Comparison of ENCODE assay signal across 8 mouse cellular contexts in genomic region chr8:84203975-84204772, GRCm38 (mm10). TPM values are rescaled to one million over a fixed set of nuclear protein-coding genes. Genes with fewer than 3 reads are reported as not detected.
DNase-seq lines count a peak whose midpoint lies in the region; ATAC-seq and TF ChIP-seq lines count a peak whose summit lies in the region.

No protein-coding gene starts in this region.

- no peaks in the 10 kb centered on the region for H3K27me3 ChIP-seq in heart, embryonic 10.5 days (ENCODE audit: insufficient read depth, poor library complexity, severe bottlenecking)
- H3K27me3 ChIP-seq in lung, postnatal 0 days (replicated peaks; ENCODE audit: insufficient read depth, low read length) = no peaks in the 10 kb centered on the region
- H3K27me3 ChIP-seq in small intestine, adult 2 months (ENCODE audit: control insufficient read depth, insufficient read depth, low read length) = no peaks in the 10 kb centered on the region

- TF ChIP-seq POLR2A in small intestine, adult 2 months (IDR thresholded peaks at IDR 0.05; ENCODE audit: low read depth, low read length) = no peak

- no peaks in the 10 kb centered on the region for H3K9me3 ChIP-seq in heart, embryonic 10.5 days
- H3K9me3 ChIP-seq in lung, postnatal 0 days (ENCODE audit: low read length) = no peaks in the 10 kb centered on the region

- peak; percentile 52 for ATAC-seq in lung, postnatal 0 days

- peaks cover 12% of the 10 kb centered on the region for H3K4me1 ChIP-seq in brown adipose tissue, adult 24 weeks (ENCODE audit: control insufficient read depth, insufficient read depth, insufficient read length, low read length)
- H3K4me1 ChIP-seq in heart, embryonic 10.5 days = peaks cover 68% of the 10 kb centered on the region
- peaks cover 8% of the 10 kb centered on the region for H3K4me1 ChIP-seq in lung, postnatal 0 days (ENCODE audit: insufficient read depth, low read depth, low read length)
- peaks cover 17% of the 10 kb centered on the region for H3K4me1 ChIP-seq in small intestine, adult 2 months (ENCODE audit: control insufficient read depth, insufficient read depth, insufficient read length, low read length)

- H3K9ac ChIP-seq in lung, postnatal 0 days (replicated peaks; ENCODE audit: low read depth) = peak overlapping the region; percentile 97

- peak; percentile 61 for TF ChIP-seq CTCF in lung, postnatal 0 days (IDR thresholded peaks at IDR 0.05)
- TF ChIP-seq CTCF in small intestine, adult 2 months (IDR thresholded peaks at IDR 0.05; ENCODE audit: extremely low read depth, insufficient read length, insufficient replicate concordance, low read depth, low read length) = no peak

- H3K4me3 ChIP-seq in brown adipose tissue, adult 24 weeks (ENCODE audit: insufficient read depth, low read depth, low read length) = peak overlapping the region; percentile 88
- H3K4me3 ChIP-seq in heart, embryonic 10.5 days = peak overlapping the region; percentile 86
- peak overlapping the region; percentile 83 for H3K4me3 ChIP-seq in lung, postnatal 0 days (ENCODE audit: low read depth, low read length)
- peak overlapping the region; percentile 94 for H3K4me3 ChIP-seq in small intestine, adult 2 months (ENCODE audit: low read depth, low read length)

- peak overlapping the region; percentile 98 for H3K27ac ChIP-seq in brown adipose tissue, adult 24 weeks (replicated peaks; ENCODE audit: low read depth, low read length)
- peak overlapping the region; percentile 98 for H3K27ac ChIP-seq in heart, embryonic 10.5 days
- H3K27ac ChIP-seq in lung, postnatal 0 days (ENCODE audit: low read length) = peak overlapping the region; percentile 99
- H3K27ac ChIP-seq in small intestine, adult 2 months (ENCODE audit: insufficient read depth, low read depth, low read length) = peak overlapping the region; percentile 97

- WGBS in heart, embryonic 10.5 days = 43% methylated on average over 13 of the region's 13 CpGs
- 30% methylated on average over 13 of the region's 13 CpGs for WGBS in lung, postnatal 0 days
- whole genome bisulfite sequencing in small intestine, adult 2 months = 45% methylated on average over 13 of the region's 13 CpGs

- peak overlapping the region; percentile 89 for H3K4me2 ChIP-seq in lung, postnatal 0 days (replicated peaks; ENCODE audit: low read depth, low read length)

- DNase-seq in left cerebral cortex, postnatal 4 days = peak; percentile 18
- no peak for DNase-seq in left cerebral cortex, postnatal 14 days (ENCODE audit: low spot score in 2 of 2)
- no peak for DNase-seq in heart, embryonic 10.5 days (ENCODE audit: low spot score)
- peak; percentile 73 to 74 for DNase-seq in kidney, adult 8-10 months
- peak; percentile 89 for DNase-seq in lung, postnatal 0 days (ENCODE audit: low spot score)
- no peak for DNase-seq in frontal cortex, postnatal 36 days (ENCODE audit: low spot score in 2 of 2)

- peaks cover 36% of the 10 kb centered on the region for H3K36me3 ChIP-seq in heart, embryonic 10.5 days
- H3K36me3 ChIP-seq in lung, postnatal 0 days (ENCODE audit: insufficient read depth, low read length) = peaks cover 18% of the 10 kb centered on the region; the same call in 1 of the 2 replicates
- H3K36me3 ChIP-seq in small intestine, adult 2 months (ENCODE audit: control insufficient read depth, insufficient read depth, low read length) = peaks cover 6% of the 10 kb centered on the region; the same call in 1 of the 2 replicates

- intact Hi-C loops in left cerebral cortex, postnatal 4 days (cut with DNase I) = no loop called here
- intact Hi-C loops in left cerebral cortex, postnatal 14 days (cut with DNase I) = no loop called here

- TF ChIP-seq EP300 in lung, postnatal 0 days (IDR thresholded peaks at IDR 0.05) = peak; percentile 75

RNA-seq across cellular contexts. Expression of gene Nanos3, which starts 19.2 kb away (rescaled TPM):
- total RNA-seq in left cerebral cortex, postnatal 4 days (2021) = 10 to 100 TPM in 1 of 2 experiments, 1 to 10 TPM in 1; 8.1 to 11.4 TPM
- 1 to 10 TPM; 2.7 to 4.6 TPM for total RNA-seq in left cerebral cortex, postnatal 14 days (2021)
- polyA plus RNA-seq in brown adipose tissue, adult 24 weeks (2012; ENCODE audit: insufficient read depth, insufficient read length, missing spikeins) = not detected in 2 replicates
- polyA plus RNA-seq in heart, embryonic 10.5 days (2016; fragmentation: Nextera tagmentation; extraction: Ambion mirVana) = 1.2 and 2.3 TPM in 2 replicates
- 1.9 and 3.2 TPM in 2 replicates for polyA plus RNA-seq in lung, postnatal 0 days (2015; fragmentation: Nextera tagmentation; extraction: Ambion mirVana)
- 0.22 and 0.62 TPM in 2 replicates for polyA plus RNA-seq in small intestine, adult 2 months (2012; rRNA removed)

RNA-seq across cellular contexts. Expression of gene Zswim4, which starts 32.7 kb away (rescaled TPM):
- 10 to 100 TPM; 22.9 to 23.3 TPM for total RNA-seq in left cerebral cortex, postnatal 4 days (2021)
- 10 to 100 TPM; 14.1 to 15.0 TPM for total RNA-seq in left cerebral cortex, postnatal 14 days (2021)
- polyA plus RNA-seq in brown adipose tissue, adult 24 weeks (2012; ENCODE audit: insufficient read depth, insufficient read length, missing spikeins) = 2.7 and 2.8 TPM in 2 replicates
- 14.4 and 17.5 TPM in 2 replicates for polyA plus RNA-seq in heart, embryonic 10.5 days (2016; fragmentation: Nextera tagmentation; extraction: Ambion mirVana)
- polyA plus RNA-seq in lung, postnatal 0 days (2015; fragmentation: Nextera tagmentation; extraction: Ambion mirVana) = 7.8 and 8.4 TPM in 2 replicates
- 8.1 and 30.0 TPM in 2 replicates for polyA plus RNA-seq in small intestine, adult 2 months (2012; rRNA removed)

RNA-seq across cellular contexts. Expression of gene D8Ertd738e, which starts 45.3 kb away (rescaled TPM):
- 100 to 1,000 TPM; 105 to 120 TPM for total RNA-seq in left cerebral cortex, postnatal 4 days (2021)
- total RNA-seq in left cerebral cortex, postnatal 14 days (2021) = 100 to 1,000 TPM; 140 to 144 TPM
- 245 and 259 TPM in 2 replicates for polyA plus RNA-seq in brown adipose tissue, adult 24 weeks (2012; ENCODE audit: insufficient read depth, insufficient read length, missing spikeins)
- 353 and 374 TPM in 2 replicates for polyA plus RNA-seq in heart, embryonic 10.5 days (2016; fragmentation: Nextera tagmentation; extraction: Ambion mirVana)
- 302 and 339 TPM in 2 replicates for polyA plus RNA-seq in lung, postnatal 0 days (2015; fragmentation: Nextera tagmentation; extraction: Ambion mirVana)
- polyA plus RNA-seq in small intestine, adult 2 months (2012; rRNA removed) = 46.2 and 63.5 TPM in 2 replicates

RNA-seq across cellular contexts. Expression of gene Mri1, which starts 53.0 kb away (rescaled TPM):
- total RNA-seq in left cerebral cortex, postnatal 4 days (2021) = 10 to 100 TPM; 25.1 to 26.4 TPM
- 10 to 100 TPM; 18.4 to 21.8 TPM for total RNA-seq in left cerebral cortex, postnatal 14 days (2021)
- polyA plus RNA-seq in brown adipose tissue, adult 24 weeks (2012; ENCODE audit: insufficient read depth, insufficient read length, missing spikeins) = 12.9 and 13.0 TPM in 2 replicates
- 60.5 and 74.9 TPM in 2 replicates for polyA plus RNA-seq in heart, embryonic 10.5 days (2016; fragmentation: Nextera tagmentation; extraction: Ambion mirVana)
- 47.4 and 56.8 TPM in 2 replicates for polyA plus RNA-seq in lung, postnatal 0 days (2015; fragmentation: Nextera tagmentation; extraction: Ambion mirVana)
- 66.7 and 76.0 TPM in 2 replicates for polyA plus RNA-seq in small intestine, adult 2 months (2012; rRNA removed)

RNA-seq across cellular contexts. Expression of gene 4930432K21Rik, which starts 56.3 kb away (rescaled TPM):
- 1 to 10 TPM; 1.7 to 2.1 TPM for total RNA-seq in left cerebral cortex, postnatal 4 days (2021)
- 1 to 10 TPM; 1.5 to 3.5 TPM for total RNA-seq in left cerebral cortex, postnatal 14 days (2021)
- 0.79 TPM in 1 of 2 replicates, not detected in the other for polyA plus RNA-seq in brown adipose tissue, adult 24 weeks (2012; ENCODE audit: insufficient read depth, insufficient read length, missing spikeins)
- 0.79 and 1.5 TPM in 2 replicates for polyA plus RNA-seq in heart, embryonic 10.5 days (2016; fragmentation: Nextera tagmentation; extraction: Ambion mirVana)
- 0.80 and 1.0 TPM in 2 replicates for polyA plus RNA-seq in lung, postnatal 0 days (2015; fragmentation: Nextera tagmentation; extraction: Ambion mirVana)
- 0.05 and 0.22 TPM in 2 replicates for polyA plus RNA-seq in small intestine, adult 2 months (2012; rRNA removed)

Comparison
In these comparisons a context has a peak if more than half of its experiments do, and no peak if none do; other contexts are left out.
1. DNase-seq: peak in left cerebral cortex, postnatal 4 days (single experiment), kidney, adult 8-10 months (2 of 2) and lung, postnatal 0 days (single experiment); none in left cerebral cortex, postnatal 14 days (0 of 2), heart, embryonic 10.5 days (single experiment) and frontal cortex, postnatal 36 days (0 of 2).
2. Peak in every context shown above with its lines, with median percentiles within 50 percentile points of each other: H3K27ac ChIP-seq and H3K4me3 ChIP-seq.